Mouse (Mus musculus) heart, embryonic 14.5 days (tissue): ENCODE results near the gene 1700007K13Rik. TPM values are rescaled to one million over a fixed set of nuclear protein-coding genes. Genes with fewer than 3 reads are reported as not detected.

Experiments used
- ATAC-seq: fragments of 200-750 bp; cut with Nextera tagmentation; 2 replicates; pipeline ENCODE4 v1.8.0; 2017; ENCODE audit warnings: low read depth, moderate TSS enrichment; ENCODE audit not compliant: insufficient number of reproducible peaks, insufficient read depth, low FRiP score
- H3K27ac ChIP-seq, 2 experiments: fragments of 200-500 bp in 1 of 2; fragments of 300-500 bp in 1 of 2; sonication (generic) in 1 of 2; replicated peaks in 1 of 2; 2 replicates each; pipeline ENCODE4 v1.5.1; 2012 to 2014; ENCODE audit warnings: low read depth in 2 of 2, low read length in 2 of 2, control low read depth in 1 of 2, mild to moderate bottlenecking in 1 of 2, mixed read lengths in 1 of 2; ENCODE audit not compliant: control insufficient read depth in 1 of 2, insufficient read depth in 1 of 2
- H3K27me3 ChIP-seq: fragments of 300-500 bp; sonication (generic); 2 replicates; pipeline ENCODE4 v1.6.1; 2014; ENCODE audit warnings: mild to moderate bottlenecking, low read length, control low read depth; ENCODE audit not compliant: control insufficient read depth, insufficient read depth
- H3K36me3 ChIP-seq: fragments of 300-500 bp; sonication (generic); 2 replicates; pipeline ENCODE4 v1.6.1; 2014; ENCODE audit warnings: mild to moderate bottlenecking, control low read depth, low read length, mixed read lengths; ENCODE audit not compliant: control insufficient read depth, insufficient read depth
- H3K4me1 ChIP-seq, 2 experiments: fragments of 200-500 bp in 1 of 2; fragments of 300-500 bp in 1 of 2; sonication (generic) in 1 of 2; 2 replicates each; pipeline ENCODE4 v1.6.1; 2012 to 2014; ENCODE audit warnings: low read length in 2 of 2, control low read depth in 1 of 2, mixed read lengths in 1 of 2; ENCODE audit not compliant: control insufficient read depth in 2 of 2, insufficient read depth in 2 of 2
- H3K4me2 ChIP-seq: fragments of 300-500 bp; sonication (generic); 2 replicates; pipeline ENCODE4 v1.6.1; 2014; ENCODE audit warnings: mild to moderate bottlenecking, low read length
- H3K4me3 ChIP-seq, 2 experiments: fragments of 200-500 bp in 1 of 2; fragments of 300-500 bp in 1 of 2; sonication (generic) in 1 of 2; 2 replicates each; pipeline ENCODE4 v1.5.1; 2012 to 2014; ENCODE audit warnings: low read length in 2 of 2, mild to moderate bottlenecking in 2 of 2, control low read depth in 1 of 2, low read depth in 1 of 2, moderate library complexity in 1 of 2; ENCODE audit not compliant: control insufficient read depth in 1 of 2, insufficient read depth in 1 of 2
- H3K9ac ChIP-seq: fragments of 300-500 bp; sonication (generic); 2 replicates; pipeline ENCODE4 v1.6.1; 2014; ENCODE audit warnings: mild to moderate bottlenecking, low read length
- H3K9me3 ChIP-seq: fragments of 300-500 bp; sonication (generic); 2 replicates; pipeline ENCODE4 v1.6.1; 2016; ENCODE audit warnings: low read length, control low read depth; ENCODE audit not compliant: control insufficient read depth
- WGBS: fragments of 180-500 bp; shearing (Covaris S2); extraction: QIAGEN DNeasy Blood & Tissue Kit; methylation state at CpG from one replicate; pipeline ENCODE4 v1.1.7; 2014; 5-methylcytosine and 5-hydroxymethylcytosine counted together
- polyA plus RNA-seq: library from polyadenylated mRNA; unstranded; fragments of >200 nt; fragmentation: Nextera tagmentation; extraction: Ambion mirVana; gene quantifications from 2 replicates; pipeline ENCODE4 v1.2.1, GENCODE M21; 2014

Gene 1700007K13Rik
- polyA plus RNA-seq, 1 experiment from 2014 or later, result not detected

- WGBS, result 90% methylated on average over 5 of the region's 5 CpGs
- H3K27ac ChIP-seq, result no peak overlapping the region
- ATAC-seq, result no peak
Measured at GRCm38 (mm10) chr2:28414757-28415137, 51.4 kb downstream of the 1700007K13Rik start.

GRCm38 (mm10) chr2:28414116-28414756, 51.9 kb downstream of the 1700007K13Rik start:
- H3K27ac ChIP-seq, result no peak overlapping the region
- H3K9me3 ChIP-seq, result no peaks in the 10 kb centered on the region
- H3K4me2 ChIP-seq, result no peak overlapping the region
- H3K9ac ChIP-seq, result no peak overlapping the region
- H3K36me3 ChIP-seq, result no peaks in the 10 kb centered on the region
- no peak overlapping the region for H3K4me3 ChIP-seq
- ATAC-seq, result no peak
- H3K4me1 ChIP-seq, result peaks cover 16 to 26% of the 10 kb centered on the region in 2 experiments
- 87% methylated on average over 5 of the region's 5 CpGs for WGBS
- peaks cover 11% of the 10 kb centered on the region; the same call in 1 of the 2 replicates for H3K27me3 ChIP-seq

More at GRCm38 (mm10) chr2:28414757-28415137, 51.4 kb downstream of the 1700007K13Rik start:
- Histone ChIP-seq H3K4me3 (no peak overlapping the region), H3K27me3 (peaks cover 14% of the 10 kb centered on the region; the same call in 1 of the 2 replicates), H3K4me1 (peaks cover 16 to 23% of the 10 kb centered on the region in 2 experiments), H3K9me3 (no peaks in the 10 kb centered on the region), H3K4me2 (peak overlapping the region; percentile 30; the same call in 1 of the 2 replicates), H3K36me3 (no peaks in the 10 kb centered on the region), H3K9ac (no peak overlapping the region)

DNA sequence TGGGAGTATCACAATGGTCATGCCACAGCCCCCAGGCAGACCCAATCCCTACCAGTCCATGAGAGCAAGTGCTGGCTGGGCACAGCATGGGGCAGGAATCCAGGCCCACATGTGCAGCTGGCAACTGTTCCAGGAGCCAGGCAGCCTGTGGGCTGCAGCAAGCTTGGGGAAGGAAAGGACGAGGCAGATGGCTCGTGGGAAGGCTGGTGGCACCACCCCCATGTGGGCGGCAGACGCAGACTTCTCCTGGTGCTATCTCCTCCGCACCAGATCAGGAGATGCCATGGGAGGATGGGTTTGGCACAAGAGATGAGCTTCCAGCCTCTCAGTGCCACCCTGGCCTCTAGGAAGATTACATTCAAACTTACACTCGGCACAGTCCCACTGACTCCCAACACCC, 53.2 kb downstream of the 1700007K13Rik start:
- H3K27me3 ChIP-seq, result 0 out of 2 replicates have a peak, but pooled peaks cover 5% of the 10 kb centered on the region
- no peak overlapping the region for H3K4me3 ChIP-seq
- H3K4me2 ChIP-seq, result no peak overlapping the region
- no peak for ATAC-seq
- H3K4me1 ChIP-seq, result peaks cover 21 to 32% of the 10 kb centered on the region in 2 experiments
- WGBS, result 76% methylated on average over 6 of the region's 6 CpGs
- H3K27ac ChIP-seq, result no peak overlapping the region
- H3K36me3 ChIP-seq, result no peaks in the 10 kb centered on the region
- no peaks in the 10 kb centered on the region for H3K9me3 ChIP-seq
- H3K9ac ChIP-seq, result no peak overlapping the region

Other genes starting within 250 kb of the 1700007K13Rik start
- 2.8 and 3.6 TPM in 2 replicates for gene Ppp1r26, start 19.5 kb downstream of the 1700007K13Rik start, polyA plus RNA-seq
- 47.9 and 50.9 TPM in 2 replicates for gene Mrps2, start 1.7 kb upstream of the 1700007K13Rik start, polyA plus RNA-seq
- not detected in 2 replicates for gene Gbgt1, start 30.6 kb upstream of the 1700007K13Rik start, polyA plus RNA-seq
- gene Gm10134, start 39.8 kb upstream of the 1700007K13Rik start, polyA plus RNA-seq, result 0.86 and 1.1 TPM in 2 replicates
- gene Ralgds, start 46.8 kb upstream of the 1700007K13Rik start, polyA plus RNA-seq, result 20.1 and 21.1 TPM in 2 replicates
- gene Cel, start 97.1 kb upstream of the 1700007K13Rik start, polyA plus RNA-seq, result not detected in 2 replicates
- 20.0 and 20.7 TPM in 2 replicates for gene Gtf3c5, start 117.4 kb upstream of the 1700007K13Rik start, polyA plus RNA-seq
- 0.23 and 0.43 TPM in 2 replicates for gene Gfi1b, start 155.7 kb upstream of the 1700007K13Rik start, polyA plus RNA-seq
- 12.9 and 14.9 TPM in 2 replicates for gene Tsc1, start 174.9 kb upstream of the 1700007K13Rik start, polyA plus RNA-seq
- 0.43 and 2.7 TPM in 2 replicates for gene Spaca9, start 233.4 kb upstream of the 1700007K13Rik start, polyA plus RNA-seq
- 0.24 and 0.54 TPM in 2 replicates for gene Ak8, start 233.8 kb upstream of the 1700007K13Rik start, polyA plus RNA-seq